Mouse (Mus musculus): ENCODE results near the gene Mss51. TPM values are rescaled to one million over a fixed set of nuclear protein-coding genes. Genes with fewer than 3 reads are reported as not detected.

Mss51 gene
- polyA plus RNA-seq, 1 experiment from 2014 or later: 1.6 TPM

DNA sequence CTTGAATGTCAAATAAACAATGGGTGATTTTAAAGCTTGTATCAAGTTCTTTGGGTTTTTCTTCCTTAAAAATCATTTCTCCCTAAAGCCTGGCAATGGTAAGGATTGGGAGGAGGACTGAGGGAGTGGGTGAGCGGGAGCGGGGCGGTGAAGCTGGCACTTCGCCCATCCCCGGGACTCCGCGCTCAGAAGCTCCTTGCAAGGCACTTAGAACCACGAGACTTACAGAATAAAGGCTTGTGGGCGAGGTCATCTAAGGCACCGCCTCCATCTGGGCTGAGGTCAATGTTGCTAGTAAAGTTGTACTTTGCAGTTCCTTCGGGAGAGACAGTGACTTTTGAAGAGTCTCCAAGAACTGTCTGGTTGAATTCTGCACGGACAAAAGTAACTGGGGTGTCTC is 49.5 kb downstream of the Mss51 start:
- no peaks in the 10 kb centered on the region for H3K27me3 ChIP-seq
- H3K4me2 ChIP-seq: peak overlapping the region; percentile 16; the same call in 1 of the 2 replicates
- H3K27ac ChIP-seq: no peak overlapping the region
- H3K9ac ChIP-seq: no peak overlapping the region
- no peaks in the 10 kb centered on the region for H3K9me3 ChIP-seq
- H3K36me3 ChIP-seq: no peaks in the 10 kb centered on the region
- peaks cover 20% of the 10 kb centered on the region for H3K4me1 ChIP-seq
- H3K4me3 ChIP-seq: no peak overlapping the region
- no peak for ATAC-seq (ENCODE audit: insufficient number of reproducible peaks, insufficient read depth, low FRiP score, low TSS enrichment, low read depth)
- WGBS: 50% methylated on average over 12 of the region's 12 CpGs

DNA sequence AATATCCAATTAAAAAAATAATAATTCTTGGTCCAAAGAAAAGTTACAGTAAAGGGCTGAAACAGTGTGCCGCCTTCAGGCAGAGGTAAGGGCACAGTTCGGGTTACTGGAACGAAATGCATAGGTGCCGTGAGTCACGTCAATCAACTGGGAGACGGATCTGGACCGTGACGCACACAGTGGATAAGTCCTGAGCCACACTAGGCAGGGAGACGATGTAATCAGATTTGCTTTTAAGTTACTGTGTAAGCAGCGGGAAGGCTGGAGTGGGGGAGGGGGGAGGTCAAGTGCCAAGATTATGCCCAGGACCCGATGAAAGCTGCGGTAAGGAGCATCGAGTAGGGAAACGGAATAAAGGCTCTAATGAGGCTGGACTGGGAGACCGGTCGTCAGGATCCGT is 54.4 kb downstream of the Mss51 start:
- ATAC-seq (ENCODE audit: insufficient number of reproducible peaks, insufficient read depth, low FRiP score, low TSS enrichment, low read depth): no peak
- no peaks in the 10 kb centered on the region for H3K36me3 ChIP-seq
- H3K27ac ChIP-seq: no peak overlapping the region
- no peak overlapping the region for H3K4me3 ChIP-seq
- H3K4me1 ChIP-seq: peaks cover 9% of the 10 kb centered on the region; the same call in 1 of the 2 replicates
- WGBS: 43% methylated on average over 17 of the region's 17 CpGs
- no peak overlapping the region for H3K4me2 ChIP-seq
- no peak overlapping the region for H3K9ac ChIP-seq
- no peaks in the 10 kb centered on the region for H3K9me3 ChIP-seq
- H3K27me3 ChIP-seq: no peaks in the 10 kb centered on the region

- WGBS: 72% methylated on average over 6 of the region's 6 CpGs
- H3K27ac ChIP-seq: no peak overlapping the region
- H3K27me3 ChIP-seq: no peaks in the 10 kb centered on the region
- H3K4me3 ChIP-seq: no peak overlapping the region
- H3K9me3 ChIP-seq: no peaks in the 10 kb centered on the region
- ATAC-seq (ENCODE audit: insufficient number of reproducible peaks, insufficient read depth, low FRiP score, low TSS enrichment, low read depth): no peak
- H3K9ac ChIP-seq: no peak overlapping the region
- no peaks in the 10 kb centered on the region for H3K4me1 ChIP-seq
- no peaks in the 10 kb centered on the region for H3K36me3 ChIP-seq
- H3K4me2 ChIP-seq: no peak overlapping the region
Observed at GRCm38 (mm10) chr14:20436976-20437375, 59.7 kb downstream of the Mss51 start.

Other genes with a start within 250 kb of the Mss51 start
- not detected in 2 replicates for gene Kcnk16, start 227.7 kb downstream of the Mss51 start, polyA plus RNA-seq (2015; fragmentation: Nextera tagmentation; extraction: Ambion mirVana)
- 21.4 and 21.5 TPM in 2 replicates for gene Nudt13, start 202.2 kb downstream of the Mss51 start, polyA plus RNA-seq (2015; fragmentation: Nextera tagmentation; extraction: Ambion mirVana)
- 56.3 and 57.5 TPM in 2 replicates for gene Ecd, start 148.8 kb downstream of the Mss51 start, polyA plus RNA-seq (2015; fragmentation: Nextera tagmentation; extraction: Ambion mirVana)
- gene Fam149b, start 148.7 kb downstream of the Mss51 start, polyA plus RNA-seq (2015; fragmentation: Nextera tagmentation; extraction: Ambion mirVana): 40.8 and 42.0 TPM in 2 replicates
- 239 and 265 TPM in 2 replicates for gene Dnajc9, start 108.0 kb downstream of the Mss51 start, polyA plus RNA-seq (2015; fragmentation: Nextera tagmentation; extraction: Ambion mirVana)
- 87.1 and 94.8 TPM in 2 replicates for gene Mrps16, start 103.3 kb downstream of the Mss51 start, polyA plus RNA-seq (2015; fragmentation: Nextera tagmentation; extraction: Ambion mirVana)
- 0.34 and 0.59 TPM in 2 replicates for gene Cfap70, start 44.7 kb downstream of the Mss51 start, polyA plus RNA-seq (2015; fragmentation: Nextera tagmentation; extraction: Ambion mirVana)
- gene Anxa7, start 16.8 kb downstream of the Mss51 start, polyA plus RNA-seq (2015; fragmentation: Nextera tagmentation; extraction: Ambion mirVana): 39.5 and 42.0 TPM in 2 replicates
- 54.3 and 59.4 TPM in 2 replicates for gene Ppp3cb, start 49.7 kb upstream of the Mss51 start, polyA plus RNA-seq (2015; fragmentation: Nextera tagmentation; extraction: Ambion mirVana)
- 8.5 and 9.4 TPM in 2 replicates for gene Usp54, start 144.2 kb upstream of the Mss51 start, polyA plus RNA-seq (2015; fragmentation: Nextera tagmentation; extraction: Ambion mirVana)
- 0.47 and 0.62 TPM in 2 replicates for gene Myoz1, start 159.6 kb upstream of the Mss51 start, polyA plus RNA-seq (2015; fragmentation: Nextera tagmentation; extraction: Ambion mirVana)
- 2.3 and 3.3 TPM in 2 replicates for gene Synpo2l, start 171.5 kb upstream of the Mss51 start, polyA plus RNA-seq (2015; fragmentation: Nextera tagmentation; extraction: Ambion mirVana)
- 90.7 and 93.3 TPM in 2 replicates for gene Sec24c, start 177.4 kb upstream of the Mss51 start, polyA plus RNA-seq (2015; fragmentation: Nextera tagmentation; extraction: Ambion mirVana)
- gene Fut11, start 198.1 kb upstream of the Mss51 start, polyA plus RNA-seq (2015; fragmentation: Nextera tagmentation; extraction: Ambion mirVana): 25.1 and 26.2 TPM in 2 replicates
- 193 and 219 TPM in 2 replicates for gene Chchd1, start 206.1 kb upstream of the Mss51 start, polyA plus RNA-seq (2015; fragmentation: Nextera tagmentation; extraction: Ambion mirVana)
- gene Zswim8, start 210.7 kb upstream of the Mss51 start, polyA plus RNA-seq (2015; fragmentation: Nextera tagmentation; extraction: Ambion mirVana): 45.1 and 49.6 TPM in 2 replicates
- gene Ndst2, start 237.7 kb upstream of the Mss51 start, polyA plus RNA-seq (2015; fragmentation: Nextera tagmentation; extraction: Ambion mirVana): 27.5 and 28.5 TPM in 2 replicates

All from embryonic facial prominence, embryonic 13.5 days (tissue).